Mouse (Mus musculus) forebrain, embryonic 13.5 days (tissue): ENCODE data around the gene Mvb12b. TPM values are rescaled to one million over a fixed set of nuclear protein-coding genes. Genes with fewer than 3 reads are reported as not detected.
A peak's percentile ranks its signal among the peaks of the same experiment; 100 is the strongest.

Experiments
- ATAC-seq: fragments of 200-750 bp; cut with Nextera tagmentation; 2 replicates; pipeline ENCODE4 v1.8.0; 2017
- H3K27ac ChIP-seq: fragments of 300-500 bp; sonication (generic); 2 replicates; pipeline ENCODE4 v1.5.1; 2015; ENCODE audit warnings: inconsistent platforms, mild to moderate bottlenecking, moderate library complexity
- H3K27me3 ChIP-seq: fragments of 300-500 bp; sonication (generic); 2 replicates; pipeline ENCODE4 v1.6.1; 2015; ENCODE audit warnings: mild to moderate bottlenecking, inconsistent platforms
- H3K36me3 ChIP-seq: fragments of 300-500 bp; sonication (generic); 2 replicates; pipeline ENCODE4 v1.6.1; 2015; ENCODE audit warnings: mild to moderate bottlenecking, inconsistent platforms; ENCODE audit not compliant: poor library complexity, severe bottlenecking
- H3K4me1 ChIP-seq: fragments of 300-500 bp; sonication (generic); 2 replicates; pipeline ENCODE4 v1.6.1; 2015; ENCODE audit warnings: inconsistent platforms
- H3K4me2 ChIP-seq: fragments of 300-500 bp; sonication (generic); 2 replicates; pipeline ENCODE4 v1.6.1; 2015; ENCODE audit warnings: inconsistent platforms, mild to moderate bottlenecking, moderate library complexity
- H3K4me3 ChIP-seq: fragments of 300-500 bp; sonication (generic); 2 replicates; pipeline ENCODE4 v1.5.1; 2015; ENCODE audit warnings: mild to moderate bottlenecking, inconsistent platforms
- H3K9ac ChIP-seq: fragments of 300-500 bp; sonication (generic); 2 replicates; pipeline ENCODE4 v1.6.1; 2015; ENCODE audit warnings: mild to moderate bottlenecking, inconsistent platforms
- H3K9me3 ChIP-seq: fragments of 300-500 bp; sonication (generic); replicated peaks from 2 replicates; pipeline ENCODE4 v1.6.1; 2016; ENCODE audit warnings: inconsistent platforms
- WGBS: fragments of 180-500 bp; shearing (Covaris S2); methylation state at CpG from one replicate; pipeline ENCODE4 v1.1.7; 2015; 5-methylcytosine and 5-hydroxymethylcytosine counted together
- polyA plus RNA-seq: library from polyadenylated mRNA; unstranded; fragments of >200 nt; fragmentation: Nextera tagmentation; extraction: Ambion mirVana; gene quantifications from 2 replicates; pipeline ENCODE4 v1.2.1, GENCODE M21; 2015

The Mvb12b gene
- polyA plus RNA-seq, 1 experiment from 2014 or later = 63.9 TPM

DNA sequence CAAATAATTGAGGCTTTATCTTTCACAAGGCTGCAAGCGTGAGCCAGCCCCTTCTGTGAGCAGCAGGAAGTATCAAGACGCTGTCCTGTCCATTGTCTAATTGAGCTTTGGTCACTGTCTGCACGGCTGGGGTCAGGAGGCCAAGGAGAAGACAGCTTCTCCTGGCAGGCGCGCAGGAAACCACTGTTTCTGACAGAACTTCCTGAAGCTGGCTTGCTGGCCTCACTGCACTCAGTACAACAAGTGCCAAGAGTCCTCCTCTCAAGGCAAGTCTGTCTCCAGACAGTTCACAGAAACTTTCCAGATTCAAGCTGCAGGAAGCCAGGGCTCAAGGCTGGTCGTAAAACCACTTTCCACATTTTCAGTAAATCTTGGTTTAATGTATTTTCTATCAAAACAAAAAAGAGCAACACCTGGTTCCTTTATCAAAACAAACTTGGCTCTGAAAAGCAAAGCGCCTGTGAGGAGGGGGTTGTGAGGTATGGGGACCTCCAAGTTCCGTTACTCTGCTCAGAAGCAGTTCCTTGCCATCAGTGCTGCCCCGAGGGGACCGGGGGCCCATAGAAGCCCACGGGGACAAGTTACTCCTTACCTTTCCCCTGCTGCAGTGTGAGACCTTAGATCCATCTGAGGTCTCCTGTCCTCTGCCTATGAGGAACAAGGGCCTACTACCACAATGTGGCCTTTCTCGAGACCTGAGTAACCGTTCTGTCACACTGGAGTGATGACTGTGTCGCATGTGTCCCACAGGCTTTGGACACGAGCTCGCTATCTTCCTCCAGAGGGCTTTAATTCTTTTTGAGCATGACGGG is 17.2 kb downstream of the Mvb12b start:
- Histone ChIP-seq H3K9ac (no peak overlapping the region), H3K4me3 (no peak overlapping the region), H3K36me3 (peaks cover 55% of the 10 kb centered on the region), H3K27ac (no peak overlapping the region), H3K4me2 (no peak overlapping the region), H3K4me1 (peaks cover 19% of the 10 kb centered on the region), H3K9me3 (peaks cover 3% of the 10 kb centered on the region; the same call in 1 of the 2 replicates), H3K27me3 (no peaks in the 10 kb centered on the region)
- ATAC-seq = no peak
- 66% methylated on average over 17 of the region's 17 CpGs for WGBS

DNA sequence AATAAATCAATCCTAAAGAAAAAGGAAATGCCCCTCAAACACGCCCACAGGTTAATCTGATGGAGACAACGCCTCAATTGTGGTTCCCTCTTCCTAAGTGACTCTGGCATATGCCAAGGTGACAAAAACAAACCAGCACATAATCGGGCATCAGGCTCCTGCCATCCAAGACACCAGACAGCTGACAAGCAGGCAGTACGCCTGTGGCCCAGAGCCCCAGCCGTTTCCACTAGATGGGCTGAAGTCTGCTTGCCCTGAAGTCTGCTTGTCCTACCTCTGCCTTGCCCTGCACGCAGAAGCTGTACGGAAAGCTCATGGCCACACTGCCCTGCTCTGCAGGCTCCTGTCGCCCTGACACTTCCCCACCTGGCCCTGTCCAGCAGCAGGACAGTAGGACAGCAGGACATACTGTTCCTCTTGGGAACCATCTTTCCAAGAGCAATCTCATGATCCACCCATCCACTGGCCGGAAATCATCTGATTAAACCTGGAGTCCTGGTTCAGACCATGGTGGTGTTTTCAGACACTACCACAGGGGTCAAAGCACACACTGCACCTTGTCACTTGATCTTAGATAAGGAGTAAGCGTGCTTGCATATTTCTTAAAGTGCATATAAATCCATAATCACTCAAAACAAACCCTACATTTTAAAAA is 17.9 kb downstream of the Mvb12b start:
- peak overlapping the region; percentile 36 for H3K27ac ChIP-seq
- H3K9ac ChIP-seq = 0 out of 2 replicates have a peak overlapping the region, but pooled peaks have one; percentile 26
- no peaks in the 10 kb centered on the region for H3K27me3 ChIP-seq
- ATAC-seq = no peak
- WGBS = 85% methylated on average over 10 of the region's 10 CpGs
- H3K4me1 ChIP-seq = peaks cover 11% of the 10 kb centered on the region
- H3K36me3 ChIP-seq = peaks cover 55% of the 10 kb centered on the region
- H3K4me2 ChIP-seq = no peak overlapping the region
- peaks cover 3% of the 10 kb centered on the region; the same call in 1 of the 2 replicates for H3K9me3 ChIP-seq
- no peak overlapping the region for H3K4me3 ChIP-seq

DNA sequence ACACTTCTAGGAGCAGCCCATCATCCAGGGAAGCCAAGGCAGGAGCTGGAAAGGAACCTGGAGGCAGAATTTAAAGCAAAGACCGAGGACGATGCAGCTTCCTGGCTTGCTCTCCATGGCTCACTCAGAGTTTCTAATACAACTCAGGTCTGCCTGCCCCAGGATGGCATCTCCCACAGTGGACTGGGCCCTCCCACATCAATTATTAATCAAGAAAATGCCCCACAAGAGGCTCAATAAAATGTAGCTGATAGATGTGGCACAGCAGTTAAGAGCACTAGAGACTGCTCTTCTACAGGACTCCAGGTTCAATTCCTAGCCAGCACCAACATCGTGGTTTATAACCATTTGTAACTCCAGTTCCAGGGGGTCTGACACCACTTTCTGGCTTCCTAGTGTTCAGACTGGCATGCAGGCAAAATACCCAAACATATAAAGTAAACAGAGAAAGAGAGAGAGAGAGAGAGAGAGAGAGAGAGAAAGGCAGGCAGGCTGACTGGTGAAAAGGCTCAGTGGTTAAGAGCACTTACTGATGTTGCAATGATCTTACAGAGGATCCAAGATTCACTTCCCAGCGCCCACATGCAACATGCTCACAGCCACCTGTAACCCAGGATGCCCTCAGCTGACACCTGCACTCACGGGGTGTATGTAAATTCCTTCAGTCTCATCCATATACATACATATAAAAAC is 18.6 kb downstream of the Mvb12b start:
- 87% methylated on average over 5 of the region's 5 CpGs for WGBS
- Histone ChIP-seq H3K27me3 (no peaks in the 10 kb centered on the region), H3K4me2 (no peak overlapping the region), H3K9me3 (peaks cover 3% of the 10 kb centered on the region; the same call in 1 of the 2 replicates), H3K4me3 (no peak overlapping the region), H3K27ac (no peak overlapping the region), H3K36me3 (peaks cover 51% of the 10 kb centered on the region), H3K4me1 (peaks cover 7% of the 10 kb centered on the region; the same call in 1 of the 2 replicates), H3K9ac (no peak overlapping the region)
- no peak for ATAC-seq

DNA sequence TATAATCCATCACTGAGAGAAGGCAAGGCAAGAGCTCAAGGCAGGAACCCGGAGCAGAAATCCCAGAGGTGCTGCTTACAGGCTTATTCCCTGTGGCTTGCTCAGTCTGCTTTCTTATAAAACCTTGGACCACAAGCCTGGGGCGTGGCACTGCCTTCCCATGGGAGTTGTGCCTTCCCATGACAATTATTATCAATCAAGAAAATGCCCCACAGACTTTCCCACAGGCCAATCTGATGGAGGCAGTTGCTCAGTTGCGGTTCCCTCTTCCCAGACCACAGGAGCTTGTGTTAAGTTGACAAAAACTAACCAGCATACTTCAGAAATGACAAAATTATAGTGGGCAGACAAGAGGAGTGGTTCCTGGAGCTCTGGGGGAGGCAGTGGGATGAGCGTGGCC is 19.4 kb downstream of the Mvb12b start:
- H3K27me3 ChIP-seq = no peaks in the 10 kb centered on the region
- peaks cover 43% of the 10 kb centered on the region for H3K36me3 ChIP-seq
- no peak for ATAC-seq
- WGBS = 91% methylated on average over 4 of the region's 4 CpGs
- H3K9ac ChIP-seq = no peak overlapping the region
- no peak overlapping the region for H3K4me3 ChIP-seq
- peaks cover 7% of the 10 kb centered on the region; the same call in 1 of the 2 replicates for H3K4me1 ChIP-seq
- H3K27ac ChIP-seq = no peak overlapping the region
- peaks cover 3% of the 10 kb centered on the region; the same call in 1 of the 2 replicates for H3K9me3 ChIP-seq
- H3K4me2 ChIP-seq = no peak overlapping the region

DNA sequence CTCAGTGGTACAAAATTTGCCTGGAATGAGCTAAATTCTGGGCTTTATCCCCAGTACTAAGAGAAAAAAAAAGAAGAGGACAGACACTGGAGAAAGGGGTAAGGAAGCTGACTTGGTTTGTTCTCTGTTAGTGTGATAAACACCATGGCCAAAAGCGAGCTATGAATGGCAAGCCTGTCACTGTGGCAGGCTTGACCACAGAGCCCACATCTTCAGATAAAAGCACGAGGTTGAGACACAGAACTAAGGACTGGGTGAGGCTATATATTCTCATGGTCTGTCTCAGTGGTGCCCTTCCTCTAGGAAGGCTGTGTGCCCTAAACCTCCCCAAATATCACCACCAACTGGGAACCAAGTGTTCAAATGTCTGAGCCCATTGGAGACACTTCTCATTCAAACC is 31.0 kb downstream of the Mvb12b start:
- H3K4me3 ChIP-seq = no peak overlapping the region
- H3K9ac ChIP-seq = no peak overlapping the region
- H3K4me1 ChIP-seq = peaks cover 20% of the 10 kb centered on the region
- H3K27me3 ChIP-seq = no peaks in the 10 kb centered on the region
- no peak for ATAC-seq
- H3K27ac ChIP-seq = no peak overlapping the region
- no peak overlapping the region for H3K4me2 ChIP-seq
- WGBS = 81% methylated on average over 2 of the region's 2 CpGs
- no peaks in the 10 kb centered on the region for H3K9me3 ChIP-seq
- peaks cover 9% of the 10 kb centered on the region; the same call in 1 of the 2 replicates for H3K36me3 ChIP-seq

DNA sequence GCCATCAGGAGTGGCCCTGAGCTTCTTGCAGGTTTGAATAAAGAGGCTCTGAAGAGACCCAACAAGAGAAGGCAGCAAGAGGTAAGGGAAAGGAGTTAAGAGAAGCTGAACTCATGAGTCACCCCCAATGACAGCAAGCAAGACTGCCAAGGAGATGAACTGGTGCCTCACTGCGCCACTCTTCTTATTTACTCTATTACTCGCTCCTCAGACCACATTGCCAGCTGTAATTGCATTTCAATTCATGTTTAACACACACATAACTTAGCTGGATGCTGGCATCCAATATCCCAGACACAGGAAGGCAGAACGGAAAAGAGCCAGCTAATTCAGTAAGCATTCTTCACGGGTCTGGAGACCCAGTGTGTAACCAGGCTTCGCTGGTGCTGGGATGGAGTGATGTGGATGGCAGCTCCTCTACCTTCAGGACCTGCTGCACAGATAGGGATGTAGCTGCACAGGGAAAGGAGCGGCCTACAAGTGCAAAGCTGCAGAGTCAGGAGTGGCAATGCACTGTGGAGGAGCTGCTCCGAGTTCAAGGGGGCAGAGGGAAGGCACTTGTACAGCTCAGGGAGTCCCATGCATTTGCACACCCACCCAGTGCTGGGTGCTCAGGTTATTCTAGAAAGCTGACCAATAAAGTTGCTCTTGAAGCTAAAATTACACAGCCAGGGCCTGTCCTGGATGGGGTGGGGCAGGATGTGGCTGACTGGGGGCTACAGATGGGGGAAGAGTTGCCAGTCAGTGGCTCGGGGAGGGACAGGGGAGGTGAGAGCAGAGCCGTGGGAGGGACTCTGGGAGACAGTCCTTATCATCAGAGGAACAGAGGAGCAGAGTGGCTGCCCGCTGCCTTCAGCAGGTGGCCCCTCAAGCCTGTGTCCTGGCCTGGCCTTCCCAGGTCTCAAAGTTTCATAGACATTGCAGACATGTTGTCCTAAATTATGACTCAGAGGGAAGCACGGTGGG is 34.5 kb downstream of the Mvb12b start:
- peaks cover 29% of the 10 kb centered on the region for H3K4me1 ChIP-seq
- ATAC-seq = no peak
- 87% methylated on average over 11 of the region's 11 CpGs for WGBS
- H3K9ac ChIP-seq = no peak overlapping the region
- no peak overlapping the region for H3K27ac ChIP-seq
- H3K4me2 ChIP-seq = no peak overlapping the region
- H3K27me3 ChIP-seq = no peaks in the 10 kb centered on the region
- no peaks in the 10 kb centered on the region for H3K9me3 ChIP-seq
- peaks cover 17% of the 10 kb centered on the region for H3K36me3 ChIP-seq
- H3K4me3 ChIP-seq = no peak overlapping the region

DNA sequence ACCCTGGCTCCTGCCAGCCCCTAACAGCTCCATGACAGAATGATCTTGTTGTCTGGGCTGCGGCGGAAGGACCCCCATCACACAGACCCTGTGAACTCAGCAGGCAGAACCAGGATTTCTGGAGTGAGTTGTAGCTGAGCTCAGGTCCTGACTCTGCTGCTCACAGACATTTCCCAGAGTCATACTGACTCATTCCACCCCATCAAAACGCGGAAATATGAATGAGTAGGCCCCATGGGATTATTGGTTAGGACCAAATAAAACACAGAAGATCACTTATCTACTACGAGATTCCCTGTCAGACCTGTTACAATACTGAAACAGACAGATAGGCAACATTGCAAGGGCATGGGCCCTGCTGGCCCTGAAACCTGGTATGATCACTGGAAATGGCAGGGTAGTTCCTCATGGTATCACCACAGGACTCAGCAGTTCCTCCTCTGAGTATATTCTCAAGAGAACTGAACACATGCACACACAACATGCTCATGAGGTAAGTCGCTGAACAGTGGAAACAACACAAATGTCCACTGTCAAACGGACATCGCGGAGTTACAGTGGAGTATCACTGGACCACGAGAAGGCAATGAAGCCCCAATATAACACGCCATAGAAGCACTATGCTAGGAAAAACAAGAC is 40.4 kb downstream of the Mvb12b start:
- Histone ChIP-seq H3K27ac (peak overlapping the region; percentile 62), H3K4me3 (no peak overlapping the region)
- WGBS = 88% methylated on average over 11 of the region's 11 CpGs

DNA sequence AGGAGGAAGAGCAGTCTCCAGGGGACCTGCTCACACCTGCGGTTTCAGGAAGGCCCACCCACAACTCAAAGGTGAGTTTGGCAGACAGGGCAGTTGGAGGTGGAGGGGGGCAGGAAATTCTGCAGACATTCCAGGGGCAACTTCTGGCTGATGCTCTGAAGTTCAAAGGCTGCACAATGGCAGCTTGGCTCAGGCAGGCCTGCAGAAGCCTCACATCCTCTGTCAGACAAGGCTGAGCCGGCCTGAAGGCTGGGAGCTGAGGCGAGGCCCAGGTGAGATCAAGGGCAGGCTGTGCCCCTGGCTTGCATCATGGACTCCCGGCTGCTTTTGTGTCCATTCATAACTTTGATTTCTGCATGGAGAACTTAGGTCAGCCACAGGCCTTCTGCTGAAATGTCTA is 41.1 kb downstream of the Mvb12b start:
- H3K4me1 ChIP-seq = peaks cover 35% of the 10 kb centered on the region
- H3K4me3 ChIP-seq = no peak overlapping the region
- H3K4me2 ChIP-seq = no peak overlapping the region
- H3K27me3 ChIP-seq = no peaks in the 10 kb centered on the region
- H3K9ac ChIP-seq = peak overlapping the region; percentile 43; the same call in 1 of the 2 replicates
- no peak for ATAC-seq
- H3K36me3 ChIP-seq = peaks cover 18% of the 10 kb centered on the region; the same call in 1 of the 2 replicates
- WGBS = 72% methylated on average over 4 of the region's 4 CpGs
- peak overlapping the region; percentile 62 for H3K27ac ChIP-seq
- H3K9me3 ChIP-seq = no peaks in the 10 kb centered on the region

More for the DNA sequence above, 40.4 kb downstream of the Mvb12b start:
- no peaks in the 10 kb centered on the region for H3K27me3 ChIP-seq
- no peaks in the 10 kb centered on the region for H3K9me3 ChIP-seq
- H3K4me2 ChIP-seq = no peak overlapping the region
- peak overlapping the region; percentile 43; the same call in 1 of the 2 replicates for H3K9ac ChIP-seq
- ATAC-seq = no peak
- H3K4me1 ChIP-seq = peaks cover 35% of the 10 kb centered on the region
- H3K36me3 ChIP-seq = peaks cover 18% of the 10 kb centered on the region; the same call in 1 of the 2 replicates

DNA sequence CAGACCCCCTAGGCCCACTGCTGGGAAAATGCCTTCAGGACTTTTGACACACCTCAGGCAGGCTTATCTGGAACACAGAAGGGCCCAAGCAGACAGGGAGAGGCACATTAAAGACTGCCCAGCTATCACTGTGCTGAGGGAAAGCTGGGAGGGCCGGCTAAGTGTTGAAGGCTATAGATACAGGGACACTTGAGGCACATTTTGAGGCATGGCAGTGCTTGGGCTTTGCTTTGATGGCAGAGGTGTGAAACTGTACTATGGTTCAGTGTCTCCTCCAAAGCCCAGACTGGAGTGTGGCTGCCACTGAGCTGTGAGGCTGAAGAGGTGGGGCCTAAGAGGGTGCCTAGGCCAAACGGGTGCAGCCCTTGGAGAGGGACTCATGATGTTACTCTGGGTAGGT is 44.1 kb downstream of the Mvb12b start:
- H3K27ac ChIP-seq = no peak overlapping the region
- H3K4me3 ChIP-seq = no peak overlapping the region
- H3K9ac ChIP-seq = no peak overlapping the region
- 90% methylated on average over 2 of the region's 2 CpGs for WGBS
- H3K9me3 ChIP-seq = no peaks in the 10 kb centered on the region
- H3K4me1 ChIP-seq = peaks cover 42% of the 10 kb centered on the region
- H3K36me3 ChIP-seq = peaks cover 12% of the 10 kb centered on the region; the same call in 1 of the 2 replicates
- H3K27me3 ChIP-seq = no peaks in the 10 kb centered on the region
- H3K4me2 ChIP-seq = no peak overlapping the region
- no peak for ATAC-seq

DNA sequence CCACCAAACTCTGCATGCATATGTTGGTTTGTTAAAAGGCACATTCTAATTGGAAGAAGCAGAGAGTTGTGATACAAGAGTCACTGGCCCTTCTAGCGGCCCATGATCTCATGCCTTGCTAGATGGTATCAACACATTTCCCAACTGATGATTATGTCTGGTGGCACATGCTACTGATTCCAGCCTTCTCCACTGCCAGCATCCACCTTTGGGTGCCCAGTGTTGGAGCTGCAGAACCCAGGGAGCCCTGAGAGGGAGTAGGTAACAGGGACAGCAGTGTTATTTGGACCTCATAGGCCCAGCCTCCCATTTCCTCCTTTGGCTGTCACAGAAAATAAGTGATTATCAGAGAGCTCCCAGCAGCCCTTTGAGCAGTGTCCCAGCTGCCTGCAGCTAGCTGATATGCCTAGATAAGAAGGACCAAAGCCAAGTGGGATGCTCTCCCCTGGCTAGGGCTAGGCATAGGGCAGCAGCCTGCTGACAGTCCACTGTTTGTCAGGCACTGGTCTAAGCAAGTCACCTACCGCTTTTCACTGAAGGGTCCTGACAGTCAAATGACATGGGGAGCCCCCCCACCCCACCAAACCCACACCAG is 44.7 kb downstream of the Mvb12b start:
- WGBS = 95% methylated on average over 2 of the region's 2 CpGs
- H3K36me3 ChIP-seq = peaks cover 18% of the 10 kb centered on the region
- no peak overlapping the region for H3K4me2 ChIP-seq
- no peaks in the 10 kb centered on the region for H3K9me3 ChIP-seq
- no peak overlapping the region for H3K27ac ChIP-seq
- no peak for ATAC-seq
- H3K27me3 ChIP-seq = no peaks in the 10 kb centered on the region
- peaks cover 43% of the 10 kb centered on the region for H3K4me1 ChIP-seq
- no peak overlapping the region for H3K4me3 ChIP-seq
- no peak overlapping the region for H3K9ac ChIP-seq
